Mouse (Mus musculus) midbrain, embryonic 12.5 days (tissue): ENCODE data around the gene Eef1b2. TPM values are rescaled to one million over a fixed set of nuclear protein-coding genes. Genes with fewer than 3 reads are reported as not detected.
"Not testable (repeated sequence)": the region's sequence is repeated elsewhere in the genome, so short reads cannot be mapped to it uniquely, and the experiment has no call there.

Experiments
- ATAC-seq: fragments of 200-750 bp; cut with Nextera tagmentation; 2 replicates; pipeline ENCODE4 v1.8.0; 2017; ENCODE audit warnings: low read depth, moderate TSS enrichment, moderate library complexity; ENCODE audit not compliant: low FRiP score
- H3K27ac ChIP-seq: fragments of 300-500 bp; sonication (generic); replicated peaks from 2 replicates; pipeline ENCODE4 v1.5.1; 2016; ENCODE audit warnings: mild to moderate bottlenecking
- H3K27me3 ChIP-seq: fragments of 300-500 bp; sonication (generic); 2 replicates; pipeline ENCODE4 v1.6.1; 2016; ENCODE audit warnings: mild to moderate bottlenecking
- H3K36me3 ChIP-seq: fragments of 300-500 bp; sonication (generic); 2 replicates; pipeline ENCODE4 v1.6.1; 2016
- H3K4me1 ChIP-seq: fragments of 300-500 bp; sonication (generic); 2 replicates; pipeline ENCODE4 v1.6.1; 2016
- H3K4me2 ChIP-seq: fragments of 300-500 bp; sonication (generic); replicated peaks from 2 replicates; pipeline ENCODE4 v1.6.1; 2016; ENCODE audit warnings: mild to moderate bottlenecking, moderate library complexity
- H3K4me3 ChIP-seq: fragments of 300-500 bp; sonication (generic); 2 replicates; pipeline ENCODE4 v1.5.1; 2016; ENCODE audit warnings: mild to moderate bottlenecking
- H3K9ac ChIP-seq: fragments of 300-500 bp; sonication (generic); replicated peaks from 2 replicates; pipeline ENCODE4 v1.6.1; 2016; ENCODE audit warnings: mild to moderate bottlenecking, moderate library complexity
- H3K9me3 ChIP-seq: fragments of 300-500 bp; sonication (generic); 2 replicates; pipeline ENCODE4 v1.6.1; 2016; ENCODE audit warnings: mild to moderate bottlenecking
- WGBS: fragments of 180-500 bp; shearing (Covaris S2); methylation state at CpG from one replicate; pipeline ENCODE4 v1.1.7; 2016; 5-methylcytosine and 5-hydroxymethylcytosine counted together
- polyA plus RNA-seq: library from polyadenylated mRNA; unstranded; fragments of >200 nt; fragmentation: Nextera tagmentation; extraction: Ambion mirVana; gene quantifications from 2 replicates; pipeline ENCODE4 v1.2.1, GENCODE M21; 2016

The Eef1b2 gene
- polyA plus RNA-seq, 1 experiment from 2014 or later, result 359 TPM

GRCm38 (mm10) chr1:63176259-63176603 lies 394 bp upstream of the Eef1b2 start:
- Histone ChIP-seq H3K27me3 (no peaks in the 10 kb centered on the region), H3K27ac (peak overlapping the region; percentile 83), H3K4me3 (peak overlapping the region; percentile 92), H3K9ac (peak overlapping the region; percentile 97), H3K4me2 (peak overlapping the region; percentile 89), H3K9me3 (no peaks in the 10 kb centered on the region), H3K36me3 (peaks cover 31% of the 10 kb centered on the region), H3K4me1 (peaks cover 24% of the 10 kb centered on the region)
- peak; percentile 50 for ATAC-seq
- WGBS, result under 1% methylated on average over 14 of the region's 14 CpGs

GRCm38 (mm10) chr1:63178308-63178707 lies 1.7 kb downstream of the Eef1b2 start:
- peaks cover 24% of the 10 kb centered on the region for H3K4me1 ChIP-seq
- peak overlapping the region; percentile 97 for H3K9ac ChIP-seq
- H3K4me2 ChIP-seq, result peak overlapping the region; percentile 83
- ATAC-seq, result no peak
- H3K4me3 ChIP-seq, result peak overlapping the region; percentile 92
- H3K27me3 ChIP-seq, result no peaks in the 10 kb centered on the region
- peaks cover 24% of the 10 kb centered on the region for H3K36me3 ChIP-seq
- WGBS, result 78% methylated on average over 3 of the region's 3 CpGs
- no peaks in the 10 kb centered on the region for H3K9me3 ChIP-seq
- H3K27ac ChIP-seq, result no peak overlapping the region

GRCm38 (mm10) chr1:63180122-63180521 lies 3.5 kb downstream of the Eef1b2 start:
- Histone ChIP-seq H3K4me1 (peaks cover 19% of the 10 kb centered on the region), H3K27me3 (no peaks in the 10 kb centered on the region), H3K9ac (no peak overlapping the region), H3K4me2 (no peak overlapping the region), H3K9me3 (no peaks in the 10 kb centered on the region), H3K36me3 (peaks cover 24% of the 10 kb centered on the region), H3K4me3 (no peak overlapping the region), H3K27ac (no peak overlapping the region)
- ATAC-seq, result no peak
- whole genome bisulfite sequencing, result 96% methylated on average over 4 of the region's 4 CpGs

GRCm38 (mm10) chr1:63180575-63180974 lies 4.0 kb downstream of the Eef1b2 start:
- H3K4me3 ChIP-seq, H3K9ac ChIP-seq, H3K27me3 ChIP-seq, H3K4me2 ChIP-seq, H3K9me3 ChIP-seq, ATAC-seq: not testable (repeated sequence)
- Histone ChIP-seq H3K36me3 (peaks cover 24% of the 10 kb centered on the region), H3K4me1 (peaks cover 14% of the 10 kb centered on the region), H3K27ac (0 out of 2 replicates have a peak overlapping the region, but pooled peaks have one; percentile 25)
- 78% methylated on average over 4 of the region's 4 CpGs for WGBS

- H3K4me2 ChIP-seq, result no peak overlapping the region
- 6% methylated on average over 3 of the region's 3 CpGs for WGBS
- H3K36me3 ChIP-seq, result peaks cover 24% of the 10 kb centered on the region
- H3K4me3 ChIP-seq, result no peak overlapping the region
- H3K4me1 ChIP-seq, result peaks cover 10% of the 10 kb centered on the region
- H3K9me3 ChIP-seq, result no peaks in the 10 kb centered on the region
- 0 out of 2 replicates have a peak overlapping the region, but pooled peaks have one; percentile 35 for H3K27ac ChIP-seq
- H3K9ac ChIP-seq, result no peak overlapping the region
- ATAC-seq, result peak; percentile 80
- H3K27me3 ChIP-seq, result no peaks in the 10 kb centered on the region
These were observed 4.4 kb downstream of the Eef1b2 start for GRCm38 (mm10) chr1:63181019-63181418.

GRCm38 (mm10) chr1:63181480-63181879 lies 4.9 kb downstream of the Eef1b2 start:
- 97% methylated on average over 1 of the region's 1 CpGs for WGBS
- ATAC-seq, result peak; percentile 13; the same call in 1 of the 2 replicates
- Histone ChIP-seq H3K4me2 (no peak overlapping the region), H3K27me3 (no peaks in the 10 kb centered on the region), H3K36me3 (peaks cover 24% of the 10 kb centered on the region), H3K27ac (0 out of 2 replicates have a peak overlapping the region, but pooled peaks have one; percentile 35), H3K4me1 (peaks cover 10% of the 10 kb centered on the region), H3K9ac (no peak overlapping the region), H3K9me3 (no peaks in the 10 kb centered on the region), H3K4me3 (no peak overlapping the region)

- no peak overlapping the region for H3K4me2 ChIP-seq
- H3K9ac ChIP-seq, result no peak overlapping the region
- peaks cover 24% of the 10 kb centered on the region for H3K36me3 ChIP-seq
- no peak for ATAC-seq
- H3K4me3 ChIP-seq, result no peak overlapping the region
- H3K27me3 ChIP-seq, result no peaks in the 10 kb centered on the region
- no peak overlapping the region for H3K27ac ChIP-seq
- no peaks in the 10 kb centered on the region for H3K9me3 ChIP-seq
- 87% methylated on average over 5 of the region's 5 CpGs for WGBS
- H3K4me1 ChIP-seq, result peaks cover 10% of the 10 kb centered on the region
These were observed 5.6 kb downstream of the Eef1b2 start for GRCm38 (mm10) chr1:63182212-63182611.

- no peak overlapping the region for H3K9ac ChIP-seq
- no peak for ATAC-seq
- peaks cover 24% of the 10 kb centered on the region for H3K36me3 ChIP-seq
- no peak overlapping the region for H3K4me2 ChIP-seq
- H3K27ac ChIP-seq, result 0 out of 2 replicates have a peak overlapping the region, but pooled peaks have one; percentile 10
- WGBS, result 55% methylated on average over 10 of the region's 10 CpGs
- H3K27me3 ChIP-seq, result no peaks in the 10 kb centered on the region
- no peak overlapping the region for H3K4me3 ChIP-seq
- peaks cover 6% of the 10 kb centered on the region for H3K4me1 ChIP-seq
- H3K9me3 ChIP-seq, result no peaks in the 10 kb centered on the region
These were observed 6.1 kb downstream of the Eef1b2 start for GRCm38 (mm10) chr1:63182636-63183270.

GRCm38 (mm10) chr1:63185430-63185829 lies 8.8 kb downstream of the Eef1b2 start:
- not testable (repeated sequence) for H3K27me3 ChIP-seq, H3K4me2 ChIP-seq, H3K27ac ChIP-seq, H3K4me1 ChIP-seq, H3K9me3 ChIP-seq, H3K9ac ChIP-seq, H3K4me3 ChIP-seq, H3K36me3 ChIP-seq, ATAC-seq
- 95% methylated on average over 6 of the region's 6 CpGs for WGBS

GRCm38 (mm10) chr1:63188536-63188935 lies 11.9 kb downstream of the Eef1b2 start:
- Histone ChIP-seq H3K27me3 (no peaks in the 10 kb centered on the region), H3K36me3 (no peaks in the 10 kb centered on the region), H3K4me1 (no peaks in the 10 kb centered on the region), H3K9me3 (no peaks in the 10 kb centered on the region), H3K9ac (no peak overlapping the region), H3K4me3 (no peak overlapping the region), H3K4me2 (no peak overlapping the region), H3K27ac (no peak overlapping the region)
- 96% methylated on average over 3 of the region's 3 CpGs for WGBS
- ATAC-seq, result no peak

GRCm38 (mm10) chr1:63190851-63191250 lies 14.2 kb downstream of the Eef1b2 start:
- Histone ChIP-seq H3K4me1 (no peaks in the 10 kb centered on the region), H3K27me3 (no peaks in the 10 kb centered on the region), H3K4me2 (no peak overlapping the region), H3K27ac (no peak overlapping the region), H3K36me3 (no peaks in the 10 kb centered on the region), H3K9me3 (no peaks in the 10 kb centered on the region), H3K4me3 (no peak overlapping the region), H3K9ac (no peak overlapping the region)
- no peak for ATAC-seq
- WGBS, result 85% methylated on average over 8 of the region's 8 CpGs

- 88% methylated on average over 11 of the region's 11 CpGs for WGBS
- Histone ChIP-seq H3K9ac (no peak overlapping the region), H3K27me3 (no peaks in the 10 kb centered on the region), H3K4me2 (no peak overlapping the region), H3K4me3 (no peak overlapping the region), H3K9me3 (no peaks in the 10 kb centered on the region), H3K36me3 (no peaks in the 10 kb centered on the region), H3K27ac (no peak overlapping the region), H3K4me1 (no peaks in the 10 kb centered on the region)
- no peak for ATAC-seq
These were observed 15.9 kb downstream of the Eef1b2 start for GRCm38 (mm10) chr1:63192306-63193065.
